Mouse (Mus musculus) embryonic fibroblast, embryonic 13.5 days (primary cell): ENCODE measurements at regions not wholly inside any gene's neighbourhood (a gene's known extent, or its start where the extent isn't known, plus 50 kb on each side); places are given as distances from the start of the nearest gene placed in this dataset.

ENCODE experiments used
- CTCF ChIP-seq: IDR thresholded peaks from 2 replicates; pipeline ENCODE4 v1.5.1; 2011; ENCODE audit warnings: mild to moderate bottlenecking, control low read depth, low read length, moderate library complexity, borderline replicate concordance; ENCODE audit not compliant: insufficient read depth
- POLR2A ChIP-seq: IDR thresholded peaks from 2 replicates; pipeline ENCODE4 v1.6.1; 2011; ENCODE audit warnings: low read depth, mild to moderate bottlenecking, control low read depth, low read length, moderate library complexity

GRCm38 (mm10) chr6:91617685-91618084, 66.2 kb upstream of the Slc6a6 start:
- TF ChIP-seq POLR2A (no peak), CTCF (no peak)
